Mouse (Mus musculus): ENCODE measurements around the gene Timp2.

DNA sequence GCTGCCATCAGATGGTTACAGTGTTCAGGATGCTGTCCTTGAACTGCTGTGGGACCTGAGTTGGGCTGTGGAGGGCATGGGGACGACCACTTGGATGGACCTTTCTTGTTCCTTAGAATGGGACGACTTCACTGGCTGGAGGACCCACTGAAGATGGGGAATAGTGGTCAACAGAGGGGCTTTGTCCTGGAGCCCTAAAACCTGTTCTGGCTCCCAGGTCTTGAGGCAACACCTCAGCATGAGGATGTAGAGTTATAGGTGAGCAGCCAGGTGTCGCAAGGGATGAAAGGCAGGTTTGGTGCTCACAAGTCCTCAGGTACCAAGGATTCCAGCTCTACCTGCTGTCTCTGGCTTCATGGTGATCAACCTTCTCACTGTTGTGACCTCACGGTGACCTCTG lies 29.0 kb downstream of the Timp2 start:
- TF ChIP-seq CTCF (IDR thresholded peaks at IDR 0.05) = no peak
- TF ChIP-seq EP300 (IDR thresholded peaks at IDR 0.05) = no peak

All from lung, postnatal 0 days (tissue).